Mouse (Mus musculus) gastrocnemius, postnatal 36 days (tissue): Measurements from ENCODE around the gene Fam129a. TPM values are rescaled to one million over a fixed set of nuclear protein-coding genes. Genes with fewer than 3 reads are reported as not detected.
A peak's percentile ranks its signal among the peaks of the same experiment; 100 is the strongest.

Experiments used
- DNase-seq, 2 experiments: peaks; one replicate each; pipeline ENCODE4 v3.0.0; 2022
- intact Hi-C: fragments of 180-260 bp; cut with DNase I; formaldehyde crosslinking; loops from one replicate; pipeline ENCODE4 v1.15.1; 2025
- long read RNA-seq, 2 experiments: library from polyadenylated mRNA; stranded (forward); transcript quantifications; one replicate each; pipeline ENCODE4 v2.0.0; 2021
- total RNA-seq, 2 experiments: library from RNA; stranded (reverse); gene quantifications; 2 replicates each; pipeline ENCODE4 v1.2.3; 2021

The Fam129a gene
- total RNA-seq = 10 to 100 TPM in 1 of 2 experiments, 1 to 10 TPM in 1; 9.5 to 10.4 TPM
- long read RNA-seq, experiment 1, partial matches to known transcripts = 1 of 4 reads
- long read RNA-seq, experiment 1, other reads (novel, unspliced or antisense) = 3 of 4 reads
- long read RNA-seq, experiment 2, partial matches to known transcripts = 0 of 2 reads
- long read RNA-seq, experiment 2, other reads (novel, unspliced or antisense) = 2 of 2 reads

DNA sequence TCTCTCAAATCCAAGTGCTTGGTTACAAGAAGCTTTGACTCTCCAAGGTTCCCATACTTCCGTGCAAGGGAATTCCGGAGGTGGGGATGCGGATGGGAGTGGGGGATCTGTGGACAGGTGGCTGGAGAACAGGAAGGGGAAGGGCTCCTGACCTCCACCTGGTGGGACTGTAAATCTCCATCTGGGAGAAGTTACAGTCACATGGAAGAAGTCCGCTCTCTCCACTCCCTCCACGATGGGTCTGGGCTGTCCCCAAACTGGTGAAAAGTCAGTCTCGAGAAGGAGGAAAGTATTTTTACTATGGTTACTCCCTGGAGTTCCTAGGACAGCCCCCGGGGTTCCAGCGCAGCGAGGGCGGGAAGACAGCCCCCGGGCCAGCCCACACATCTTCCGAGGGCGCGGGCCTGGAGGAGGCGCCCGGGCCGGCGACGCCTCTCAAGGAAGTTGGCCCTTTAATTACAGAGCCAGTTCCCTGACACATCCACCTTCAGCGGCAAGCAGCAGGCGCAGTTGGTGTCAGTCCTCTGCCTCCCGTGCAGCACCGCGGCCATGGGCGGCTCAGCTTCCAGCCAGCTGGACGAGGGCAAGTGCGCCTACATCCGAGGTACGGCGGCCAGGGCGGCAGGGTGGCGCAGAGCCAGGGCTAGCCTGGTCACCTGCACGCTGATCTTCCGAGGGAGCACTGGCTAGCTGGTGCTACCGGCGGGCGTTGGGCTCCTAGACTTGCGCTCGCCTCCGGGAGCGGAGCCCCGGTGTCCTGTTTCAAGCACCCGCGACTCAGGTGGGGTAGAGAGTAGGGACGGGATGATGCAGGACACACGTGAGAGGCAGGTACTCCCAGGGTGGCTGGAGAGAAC is at the start of gene Fam129a:
Fam129a (plus strand) TSS at position 206 of the 857 bp plus-strand sequence.
- peak; percentile 65 to 67 for DNase-seq
- intact Hi-C loops = no loop called here

DNA sequence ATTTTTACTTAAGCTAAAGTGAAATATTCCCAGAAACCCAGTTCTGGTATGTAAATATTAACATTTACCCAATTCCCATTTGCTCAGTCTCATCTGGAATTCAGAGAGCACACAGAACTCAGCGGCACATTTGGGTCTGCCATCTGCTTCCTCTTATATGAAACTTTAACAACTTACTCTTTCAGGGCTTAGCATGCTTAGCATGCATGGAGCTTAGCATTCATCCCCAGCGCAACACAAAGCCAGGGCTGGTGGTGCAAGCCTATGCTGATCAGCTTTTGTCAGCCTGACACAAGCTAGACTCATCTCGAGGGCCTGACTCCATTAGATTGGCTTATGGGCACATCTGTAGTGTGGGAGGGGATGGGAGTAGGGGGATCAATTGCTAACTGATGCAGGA is 44.3 kb upstream of the Fam129a start:
- DNase-seq = no peak
- intact Hi-C loops = no loop called here

DNA sequence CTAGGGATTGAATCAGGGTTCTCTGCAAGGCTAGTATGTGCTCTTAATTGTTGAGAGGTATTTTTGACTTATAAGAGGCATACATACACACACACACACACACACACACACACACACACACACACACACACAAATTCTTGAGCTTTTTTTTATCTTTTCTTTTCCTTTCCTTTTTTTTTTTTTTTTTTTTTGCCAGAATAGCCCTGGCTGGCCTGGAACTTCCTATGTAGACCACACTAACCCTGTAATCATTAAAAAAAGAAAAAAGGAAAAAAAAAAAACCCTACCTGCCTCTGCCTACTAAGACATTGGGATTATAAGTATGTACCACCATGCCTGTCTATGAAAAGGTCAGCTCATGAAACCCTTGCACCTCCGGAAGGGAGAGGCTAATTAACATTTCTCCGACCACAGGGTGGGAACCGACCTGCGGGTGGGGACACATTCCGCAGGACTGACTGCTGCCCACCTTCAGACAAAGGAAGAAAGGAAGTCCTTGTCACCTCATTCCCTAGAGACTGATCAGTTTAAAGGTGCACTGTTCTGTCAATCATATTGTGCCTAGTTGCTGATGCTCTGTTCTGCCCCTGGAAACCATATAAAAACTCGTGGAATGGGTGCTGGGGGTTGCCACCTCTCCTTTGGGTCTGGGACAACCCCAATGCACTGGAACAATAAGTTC is 27.0 kb upstream of the Fam129a start:
- intact Hi-C loops = no loop called here
- no peak for DNase-seq

DNA sequence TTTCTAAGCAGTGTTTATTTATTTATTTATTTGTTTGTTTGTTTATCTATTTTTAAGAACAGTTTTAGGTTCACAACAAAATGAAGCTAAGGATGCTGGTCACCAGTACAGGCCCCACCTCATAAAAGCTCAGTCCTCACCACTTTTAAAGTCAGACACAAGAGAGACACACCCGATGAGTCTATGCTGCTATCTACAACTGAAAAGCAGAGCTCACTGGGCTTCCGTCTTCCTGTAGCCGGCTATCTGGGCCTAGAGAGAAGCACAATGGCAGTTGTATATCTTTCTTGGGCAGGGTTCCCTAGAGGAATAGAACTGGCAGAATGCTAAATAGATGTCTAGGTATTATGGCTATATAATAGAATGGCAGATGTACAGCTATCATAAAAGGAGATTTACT is 26.4 kb upstream of the Fam129a start:
- intact Hi-C loops = no loop called here
- DNase-seq = no peak

DNA sequence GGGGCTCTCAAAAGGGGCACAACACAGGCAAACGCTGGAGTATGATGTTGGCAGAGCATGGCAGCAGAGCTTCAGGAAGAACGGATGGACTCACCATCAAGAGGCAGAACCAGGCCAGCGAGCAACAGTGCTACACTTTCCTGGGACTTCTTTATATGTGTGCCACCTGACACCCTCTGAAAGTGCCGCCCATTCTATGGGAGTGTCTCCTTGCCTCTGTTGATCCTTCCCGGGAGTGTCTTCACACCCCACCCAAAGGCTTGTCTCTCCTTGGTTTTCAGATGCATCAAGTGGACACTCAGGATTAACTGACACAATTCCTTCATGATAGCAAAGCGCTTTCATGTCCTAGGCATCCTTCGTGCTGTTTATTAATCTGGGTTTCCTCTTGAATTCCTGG is 25.4 kb upstream of the Fam129a start:
- intact Hi-C loops = no loop called here
- no peak for DNase-seq

DNA sequence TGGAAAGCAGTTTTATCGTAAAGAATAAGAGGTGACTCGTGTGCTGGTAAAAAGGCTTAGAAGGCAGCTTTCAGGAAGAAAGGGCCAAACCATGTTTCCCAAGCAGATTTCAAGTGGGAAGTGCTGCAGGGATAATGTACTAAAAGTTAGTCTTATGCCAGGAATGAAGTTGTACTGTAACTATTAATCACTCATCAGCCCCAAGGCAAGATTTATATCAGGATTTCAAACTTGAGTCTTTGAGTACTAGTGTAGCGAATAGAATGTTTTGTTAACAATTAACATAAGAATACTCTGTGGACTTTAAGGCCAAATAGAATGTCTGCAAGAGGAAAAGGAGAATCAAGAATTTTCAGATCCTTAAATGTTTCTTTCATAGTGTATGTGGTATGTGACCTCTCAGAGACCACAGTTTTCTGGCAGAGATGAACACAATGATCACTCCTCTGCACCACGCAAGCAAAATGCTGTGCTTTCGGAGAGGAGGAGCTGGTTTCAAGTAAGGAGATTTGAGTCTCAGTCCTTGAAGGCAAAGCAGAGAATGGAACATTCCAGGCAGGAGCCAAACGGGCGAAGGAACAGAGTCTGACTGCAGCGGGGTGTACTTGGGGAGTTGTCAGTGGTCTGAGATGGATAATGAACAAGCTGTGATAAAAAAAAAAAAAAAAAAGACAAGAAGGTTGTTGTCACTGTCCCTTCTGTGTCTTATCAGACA is 21.9 kb upstream of the Fam129a start:
- intact Hi-C loops = no loop called here
- DNase-seq = no peak

DNA sequence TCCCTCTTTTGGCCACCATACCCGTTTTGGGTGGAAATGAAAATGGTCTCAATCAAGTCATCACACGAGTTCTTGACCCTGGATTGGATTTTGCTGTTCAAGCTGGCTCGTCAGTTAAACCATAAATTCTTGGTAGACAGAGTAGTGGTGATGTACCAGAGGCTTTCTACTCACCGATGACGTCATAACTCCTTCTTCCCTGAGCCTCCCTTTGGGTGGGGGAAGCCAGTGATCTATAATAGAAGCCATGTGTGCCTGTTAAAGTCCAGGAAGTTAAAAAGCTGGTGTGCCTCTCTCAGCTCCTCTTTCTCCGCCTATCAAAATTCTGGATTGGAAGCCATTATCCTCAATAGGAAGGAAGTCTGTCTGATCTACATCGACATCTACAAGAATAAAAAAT is 21.2 kb upstream of the Fam129a start:
- DNase-seq = no peak
- intact Hi-C loops = no loop called here

DNA sequence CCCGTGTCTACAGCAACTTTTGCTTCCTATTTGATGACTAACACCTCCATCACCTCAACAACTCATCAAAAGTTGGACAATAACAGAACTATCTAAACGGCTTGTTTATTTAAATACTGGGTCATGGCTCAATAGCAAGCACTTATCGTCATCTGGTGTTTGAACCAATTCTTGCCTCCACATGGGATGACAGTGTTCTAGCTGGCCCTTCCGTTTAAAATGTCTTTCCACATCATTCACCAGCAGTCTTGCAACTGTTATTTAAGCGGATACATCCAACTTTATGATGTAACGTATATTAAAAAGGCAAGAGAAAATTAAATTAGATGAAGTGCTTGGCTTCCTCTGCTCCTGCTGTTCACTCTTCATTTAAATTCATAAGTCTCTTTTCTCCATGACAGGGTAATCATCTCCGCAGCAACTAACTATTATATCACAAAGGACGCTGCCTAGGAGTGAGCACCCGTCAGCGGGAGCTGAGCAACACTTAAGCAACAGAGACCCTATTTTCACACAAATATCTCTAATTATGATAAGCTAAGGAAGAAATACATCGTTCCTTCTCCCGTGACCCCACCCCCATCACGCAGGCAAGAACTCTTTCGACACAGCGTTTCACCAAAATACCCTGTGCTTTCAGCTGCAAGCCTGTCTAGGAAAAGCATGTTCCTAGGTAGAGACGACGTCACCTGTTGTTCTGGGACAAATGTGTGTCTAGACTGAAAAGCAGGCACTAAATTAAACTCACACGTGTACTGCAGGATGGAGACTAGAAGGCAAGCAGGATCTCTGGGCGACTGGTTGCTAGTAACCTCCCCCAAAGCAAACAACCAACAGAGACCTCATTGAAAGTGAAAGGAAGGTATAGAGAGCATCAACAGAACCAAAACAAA is 20.2 kb upstream of the Fam129a start:
- DNase-seq = no peak
- intact Hi-C loops = no loop called here

DNA sequence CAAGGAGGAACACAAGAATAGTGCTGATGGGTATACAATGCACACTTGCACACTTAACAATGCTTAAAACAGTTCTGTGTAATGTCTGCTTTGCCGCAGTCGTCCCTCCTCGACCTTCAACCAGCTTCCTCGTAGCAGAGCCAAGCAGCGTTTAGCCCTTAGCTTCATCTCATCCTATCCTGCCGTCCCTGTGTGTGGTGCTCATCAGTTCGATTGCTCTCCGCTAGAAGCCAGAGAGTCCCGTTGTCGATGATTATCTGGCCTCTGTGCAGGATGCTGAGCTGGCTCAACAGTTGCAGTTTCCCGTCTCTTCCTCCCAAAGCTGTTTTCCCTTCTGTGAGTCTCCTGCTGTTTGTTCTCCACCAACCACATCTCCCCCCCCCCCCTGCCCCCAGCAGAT is 10.4 kb upstream of the Fam129a start:
- intact Hi-C loops = no loop called here
- DNase-seq = no peak

DNA sequence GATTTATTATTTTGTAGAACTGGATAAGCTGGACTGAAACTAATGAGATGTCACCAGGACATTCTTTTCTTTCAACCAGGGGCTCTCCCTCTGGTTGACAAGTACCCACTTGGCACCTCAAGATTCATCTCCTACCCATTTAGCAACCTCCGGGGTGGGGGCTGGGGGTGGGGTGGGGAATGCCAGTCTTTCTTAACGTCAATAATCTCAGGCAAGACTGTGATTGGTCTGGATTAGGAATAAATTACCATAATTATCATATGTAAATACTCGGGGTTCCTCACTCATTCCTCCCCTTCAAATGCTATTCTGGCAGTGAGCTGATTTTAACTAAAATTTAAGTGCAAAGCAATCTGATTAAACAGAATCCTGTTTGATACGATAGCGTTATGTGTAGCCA is 7.6 kb upstream of the Fam129a start:
- DNase-seq = no peak
- intact Hi-C loops = no loop called here

DNA sequence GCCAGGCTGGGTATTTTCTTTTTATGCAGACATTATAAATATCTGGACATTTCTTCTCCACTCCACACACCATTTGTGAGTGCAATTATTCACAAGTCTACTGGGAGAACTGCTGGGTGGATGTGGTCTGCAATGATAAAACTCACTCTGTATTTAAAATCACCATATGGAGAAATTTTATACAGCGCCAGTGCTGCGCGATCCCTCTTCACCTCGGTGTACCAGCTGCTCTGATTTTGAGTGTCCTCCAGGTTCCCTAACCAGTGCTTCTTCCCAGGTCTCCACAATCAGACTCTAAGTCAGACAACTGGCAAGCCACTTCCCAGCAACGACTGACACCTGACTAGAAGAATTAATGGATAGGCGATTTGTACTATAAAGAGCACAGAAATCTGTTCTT is 7.1 kb upstream of the Fam129a start:
- DNase-seq = no peak
- intact Hi-C loops = loop anchor here (1.0 kb wide), 1 partner anchor 142 kb away; no protein-coding TSS in a partner anchor

DNA sequence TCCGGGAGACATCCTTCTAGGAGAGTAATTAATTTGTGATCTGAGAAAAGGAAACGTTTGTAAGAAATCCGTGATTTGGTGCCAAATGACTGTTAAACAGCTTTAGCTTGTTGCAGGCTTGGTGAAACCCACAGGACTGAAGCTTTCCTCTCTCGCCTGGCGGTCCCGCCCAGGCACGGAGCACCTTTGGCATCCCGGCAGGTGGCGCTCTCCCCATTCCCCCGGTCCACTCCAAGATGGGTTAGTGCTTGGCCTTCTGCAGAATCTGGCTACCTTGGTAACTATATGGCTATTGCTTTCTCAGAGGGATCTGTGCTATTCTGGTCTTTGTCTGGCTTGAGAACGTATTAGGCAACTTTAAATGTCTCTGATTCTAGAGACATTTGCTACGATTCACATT is 6.6 kb upstream of the Fam129a start:
- peak; percentile 76 to 89 for DNase-seq
- intact Hi-C loops = loop anchor here (1.0 kb wide), 1 partner anchor 142 kb away; no protein-coding TSS in a partner anchor

DNA sequence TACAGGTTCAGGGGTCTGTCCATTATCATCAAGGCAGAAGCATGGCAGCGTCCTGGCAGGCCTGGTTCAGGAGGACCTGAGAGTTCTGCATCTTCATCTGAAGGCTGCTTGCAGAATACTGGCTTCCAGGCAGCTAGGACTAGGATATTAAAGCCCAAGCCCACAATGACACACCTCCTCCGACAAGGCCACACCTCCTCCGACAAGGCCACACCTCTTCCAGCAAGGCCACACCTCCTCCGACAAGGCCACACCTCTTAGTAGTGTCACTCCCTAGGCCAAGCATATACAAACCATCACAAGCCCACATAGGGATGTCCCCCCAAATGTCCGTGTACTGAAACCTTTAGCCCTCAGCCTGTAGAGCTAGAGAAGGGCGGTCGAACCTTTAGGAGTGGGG is 2.3 kb upstream of the Fam129a start:
- DNase-seq = no peak
- intact Hi-C loops = no loop called here

DNA sequence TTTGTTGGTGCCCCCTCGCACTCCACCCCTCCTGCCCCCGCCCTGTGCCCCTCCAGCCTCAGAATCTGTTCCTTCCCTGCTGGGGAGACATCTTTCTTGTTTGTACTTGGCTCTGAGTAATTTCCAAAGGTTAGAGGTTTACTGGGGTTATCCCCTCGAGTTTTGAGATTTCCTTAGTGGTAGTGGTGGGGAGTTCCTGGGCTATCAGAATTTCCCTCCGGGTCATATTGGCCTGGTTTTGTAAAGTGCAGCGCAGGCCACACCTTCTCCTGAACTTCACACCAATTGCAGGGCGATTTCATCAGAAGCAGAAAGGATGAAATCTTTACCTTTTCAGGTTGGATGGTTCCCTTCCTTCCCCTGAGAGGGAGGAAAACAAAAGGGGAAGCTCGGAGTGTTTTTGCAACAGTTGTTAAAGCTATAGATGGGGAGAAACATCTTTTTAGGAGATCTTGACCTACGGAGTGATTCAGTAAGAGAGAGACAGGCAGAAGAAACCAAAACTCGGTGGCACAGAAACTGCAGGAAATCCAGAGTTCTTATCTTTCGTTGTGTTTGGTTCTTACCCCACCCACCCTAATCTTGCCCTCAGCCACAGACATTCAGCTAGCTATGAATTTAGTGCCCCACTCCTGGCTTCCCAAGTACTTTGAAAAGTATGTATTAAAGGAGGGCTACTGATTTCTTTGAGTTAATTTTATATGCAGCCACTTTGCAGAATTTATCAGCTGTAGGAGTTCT is 1.0 kb downstream of the Fam129a start:
- no peak for DNase-seq
- intact Hi-C loops = no loop called here

DNA sequence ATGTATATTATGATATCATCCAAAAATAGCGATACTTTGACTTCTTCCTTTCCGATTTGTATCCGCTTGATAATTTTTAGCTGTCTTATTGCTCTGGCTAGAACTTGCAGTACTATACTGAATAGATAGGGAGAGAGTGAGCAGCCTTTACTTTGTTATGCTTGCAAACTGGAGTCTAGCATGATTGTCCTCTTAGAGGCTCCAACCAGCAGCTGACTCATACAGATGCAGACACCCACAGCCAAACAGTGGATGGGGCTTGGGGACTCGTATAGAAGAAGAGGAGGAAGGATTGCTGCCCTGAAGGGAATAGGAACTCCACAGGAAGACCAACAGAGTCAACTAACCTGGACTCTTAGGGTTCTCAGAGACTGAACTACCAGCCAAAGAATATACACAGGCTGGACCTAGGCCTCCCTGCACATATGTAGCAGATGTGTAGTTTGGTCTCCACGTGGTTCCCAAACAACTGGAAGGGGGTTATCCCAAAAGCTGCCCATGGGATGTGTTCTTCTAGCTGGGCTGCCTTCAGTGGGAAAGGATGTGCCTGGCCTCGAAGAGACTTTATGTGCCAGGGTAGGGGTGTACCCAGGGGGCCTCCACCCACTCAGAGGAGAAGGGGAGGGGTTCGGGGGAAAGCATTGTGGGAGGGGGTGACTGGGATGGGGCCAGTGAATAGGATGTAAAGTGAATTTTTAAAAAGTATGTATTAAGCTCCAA is 1.8 kb downstream of the Fam129a start:
- DNase-seq = no peak
- intact Hi-C loops = no loop called here

DNA sequence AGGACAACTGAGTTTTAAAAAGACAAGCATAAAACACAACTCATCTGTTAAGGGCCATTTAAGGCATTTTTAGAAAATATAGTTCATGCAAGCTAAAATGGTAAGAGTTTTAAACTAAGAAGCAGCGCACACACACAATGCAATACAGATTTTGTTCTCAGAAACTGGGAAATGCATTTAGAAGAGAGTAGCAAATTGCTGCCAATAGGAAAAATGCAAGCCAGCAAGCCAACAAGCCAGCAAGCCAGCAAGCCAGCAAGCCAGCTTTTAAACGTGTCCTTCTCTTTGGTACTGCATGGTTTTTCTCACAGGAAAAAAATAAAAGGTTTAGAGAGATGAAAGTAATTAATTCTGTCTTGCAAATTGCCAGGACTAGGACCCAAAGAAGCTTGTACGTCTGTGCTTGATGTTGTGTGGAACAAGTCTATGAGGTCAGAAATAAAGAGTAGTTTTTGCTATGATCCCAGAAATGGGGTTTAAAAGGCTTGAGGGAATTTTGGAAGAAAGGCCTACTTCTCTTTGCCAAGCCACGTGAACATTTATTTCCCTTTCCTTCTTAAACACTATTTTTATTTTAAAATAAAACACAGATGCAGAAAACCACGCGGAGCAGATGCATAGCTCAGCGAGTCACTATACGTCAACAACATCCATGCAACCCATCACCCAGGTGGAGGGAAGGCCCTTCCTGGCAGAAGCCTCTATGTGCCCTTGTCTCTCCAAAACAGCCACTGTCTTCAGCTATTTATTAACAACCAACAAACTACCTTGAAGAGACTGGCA is 9.4 kb downstream of the Fam129a start:
- intact Hi-C loops = no loop called here
- DNase-seq = no peak

DNA sequence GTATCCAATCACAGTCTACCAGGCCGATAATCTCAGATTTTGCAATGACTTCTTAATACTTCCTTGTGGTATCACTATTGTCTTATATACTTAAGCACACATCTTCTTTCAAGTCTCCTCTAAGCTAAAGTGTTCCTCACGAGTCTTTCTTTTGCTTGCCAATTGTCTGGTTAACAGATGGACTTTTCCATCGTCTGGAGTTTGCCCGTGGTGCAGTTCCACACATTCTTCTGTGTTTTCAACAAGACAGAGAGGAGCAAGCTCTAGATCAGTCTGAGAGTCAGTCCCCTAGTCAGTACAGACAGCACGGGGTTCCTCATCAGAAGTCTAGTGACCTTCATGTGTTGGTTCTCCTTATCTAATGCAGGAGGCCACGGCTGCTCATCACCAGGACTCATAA is 10.5 kb downstream of the Fam129a start:
- intact Hi-C loops = no loop called here
- DNase-seq = no peak

DNA sequence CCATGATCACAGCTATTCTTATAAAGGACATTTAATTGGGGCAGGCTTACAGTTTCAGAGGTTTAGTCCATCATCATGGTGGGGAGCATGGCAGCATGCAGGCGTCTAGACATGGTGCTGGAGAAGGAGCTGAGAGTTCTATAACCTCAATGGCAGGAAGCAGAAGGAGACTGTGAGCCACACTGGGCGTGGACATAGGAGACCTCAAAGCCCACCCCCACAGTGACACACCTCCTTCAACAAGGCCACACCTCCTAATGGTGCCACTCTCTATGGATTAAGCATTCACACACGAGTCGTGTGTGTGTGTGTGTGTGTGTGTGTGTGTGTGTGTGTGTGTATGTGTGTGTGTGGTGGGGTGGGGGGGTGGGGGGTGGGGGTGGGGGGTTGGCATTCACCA is 11.0 kb downstream of the Fam129a start:
- intact Hi-C loops = no loop called here
- no peak for DNase-seq
